Mouse (Mus musculus): ENCODE results near the gene Slc25a53.
"Not testable (repeated sequence)": the region's sequence is repeated elsewhere in the genome, so short reads cannot be mapped to it uniquely, and the experiment has no call there.

Gene Slc25a53

DNA sequence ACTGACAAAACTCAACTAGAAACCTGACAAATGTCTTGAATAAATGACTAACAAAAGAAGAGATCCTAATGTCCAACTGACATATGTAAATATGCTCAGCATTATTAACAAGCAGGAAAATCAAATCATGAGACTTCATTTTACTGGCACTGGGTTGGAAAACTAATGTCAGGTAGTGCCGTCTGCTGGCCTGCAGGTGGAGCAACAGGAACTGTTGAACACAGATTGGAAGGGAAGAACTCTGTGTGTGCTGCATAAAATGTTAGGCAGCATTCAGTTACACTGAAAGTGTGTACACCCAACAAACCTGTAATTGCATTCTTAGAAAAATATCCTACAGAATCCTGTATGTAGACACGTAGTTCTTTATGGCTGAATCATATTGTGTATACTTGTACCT lies 78.4 kb downstream of the Slc25a53 start:
- DNase-seq (ENCODE audit: low read depth, low spot score) = peak; percentile 25

DNA sequence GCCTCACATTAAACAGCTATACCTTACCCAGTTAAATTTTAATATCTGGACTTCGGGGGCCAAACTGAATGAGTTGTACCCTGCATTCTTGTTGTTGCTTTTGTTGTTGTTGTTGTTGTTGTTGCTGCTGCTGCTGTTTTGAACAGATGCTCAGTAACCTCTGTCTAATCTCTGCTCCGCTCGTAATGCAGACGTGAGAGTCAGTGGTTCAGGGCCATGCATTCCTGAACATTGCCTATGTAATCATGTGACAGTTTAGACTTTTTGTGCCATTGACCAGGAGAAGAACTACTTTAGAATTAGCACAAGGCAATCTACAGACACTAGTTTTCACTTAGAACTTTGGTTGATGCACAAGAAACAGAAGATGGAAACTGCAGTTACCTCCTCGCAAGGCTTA lies 79.8 kb downstream of the Slc25a53 start:
- DNase-seq (ENCODE audit: low read depth, low spot score) = not testable (repeated sequence)

DNA sequence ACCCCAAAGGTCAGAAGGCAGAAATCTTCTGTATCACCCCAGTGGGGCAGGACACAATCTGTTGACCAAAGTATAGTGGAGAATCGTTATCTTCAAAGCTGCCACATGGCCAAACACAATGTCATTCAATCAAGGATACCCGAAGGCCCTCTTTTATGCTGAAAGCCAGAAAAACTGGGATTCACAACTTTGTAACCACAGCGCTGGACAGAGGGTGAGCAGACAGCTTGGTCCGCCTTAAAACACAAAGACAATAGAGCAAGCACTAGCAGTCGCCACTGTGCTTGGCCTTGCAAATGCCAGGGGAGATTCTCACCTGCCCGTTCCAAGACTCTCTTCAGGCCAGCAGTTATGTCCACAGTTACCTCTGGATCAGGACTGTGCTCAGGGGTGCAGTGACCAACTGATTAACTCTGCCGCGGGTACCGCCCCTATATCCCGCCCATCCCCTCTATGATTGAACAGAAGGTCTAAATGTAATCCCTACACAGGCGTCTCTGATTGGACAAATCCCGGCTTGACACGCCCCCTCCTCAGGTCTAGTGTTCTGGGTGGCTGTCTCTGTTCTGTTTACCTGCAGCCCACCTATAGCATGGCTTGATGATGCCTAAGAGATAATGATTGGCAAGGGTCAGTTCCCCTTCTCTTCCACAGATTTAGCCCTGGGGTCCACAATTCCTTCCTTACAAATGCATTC lies 80.4 kb downstream of the Slc25a53 start:
- DNase-seq (ENCODE audit: low read depth, low spot score) = peak; percentile 70

DNA sequence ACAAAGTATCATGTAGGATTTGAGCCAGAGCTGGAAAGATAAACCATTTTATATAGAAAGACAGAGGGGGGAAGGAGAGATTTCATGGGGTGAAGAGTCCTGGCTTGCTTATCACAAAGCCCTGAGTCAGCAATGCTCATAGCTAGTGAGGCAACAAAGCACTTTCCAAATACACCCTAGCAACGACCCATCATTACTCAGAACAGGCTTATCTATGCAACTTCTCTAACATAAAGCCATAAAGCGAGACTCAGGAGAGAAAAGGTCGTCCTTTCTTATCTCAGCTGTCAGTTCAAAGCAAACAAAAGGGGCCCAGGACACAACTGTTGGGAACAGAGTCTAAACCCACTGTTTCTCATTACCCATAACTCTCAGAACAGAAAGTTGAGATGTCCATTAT lies 100.1 kb downstream of the Slc25a53 start:
- no peak for DNase-seq (ENCODE audit: low read depth, low spot score)
